Mouse (Mus musculus) olfactory bulb, adult 2 months (tissue): Measurements from ENCODE around the gene Stk10. TPM values are rescaled to one million over a fixed set of nuclear protein-coding genes. Genes with fewer than 3 reads are reported as not detected.

Experiments
- H3K27ac ChIP-seq: fragments of 200-500 bp; 2 replicates; pipeline ENCODE4 v1.5.1; 2012; ENCODE audit warnings: low read depth, low read length; ENCODE audit not compliant: insufficient read depth
- H3K4me1 ChIP-seq: fragments of 200-500 bp; 2 replicates; pipeline ENCODE4 v1.6.1; 2012; ENCODE audit warnings: low read length; ENCODE audit not compliant: control insufficient read depth, insufficient read depth
- H3K4me3 ChIP-seq: fragments of 200-500 bp; 2 replicates; pipeline ENCODE4 v1.5.1; 2012; ENCODE audit warnings: mild to moderate bottlenecking, low read depth, low read length, moderate library complexity; ENCODE audit not compliant: insufficient read depth
- CTCF ChIP-seq: fragments of 200-500 bp; IDR thresholded peaks from 2 replicates; pipeline ENCODE4 v1.5.1; 2012; ENCODE audit warnings: low read depth, mild to moderate bottlenecking, low read length, moderate library complexity; ENCODE audit not compliant: insufficient read depth
- POLR2A ChIP-seq: fragments of 200-500 bp; IDR thresholded peaks from 2 replicates; pipeline ENCODE4 v1.6.1; 2012; ENCODE audit warnings: mild to moderate bottlenecking, low read depth, low read length, moderate library complexity; ENCODE audit not compliant: insufficient read depth
- WGBS: fragments of 180-500 bp; shearing (Covaris S2); methylation state at CpG from one replicate; pipeline ENCODE4 v1.1.7; 2018; 5-methylcytosine and 5-hydroxymethylcytosine counted together
- polyA plus RNA-seq: library from polyadenylated mRNA; stranded (reverse); fragments of >200 nt; gene quantifications from 2 replicates; pipeline ENCODE4 v1.2.4, GENCODE M21; 2012; ENCODE audit warnings: low replicate concordance; ENCODE audit not compliant: missing spikeins, insufficient read depth, insufficient read length

Stk10 gene
- polyA plus RNA-seq, result not detected in 2 replicates

GRCm38 (mm10) chr11:32532765-32533481, at the start of gene Stk10:
Gene Stk10, plus strand, starts transcription at chr11:32533305.
- Histone ChIP-seq H3K4me1 (peaks cover 13% of the 10 kb centered on the region), H3K27ac (no peak within 1 kb of the TSS), H3K4me3 (peak within 1 kb of the TSS; percentile 70)
- TF ChIP-seq CTCF, result no peak
- peak; percentile 13; the same call in 1 of the 2 replicates for TF ChIP-seq POLR2A
- WGBS, result under 1% methylated on average over 80 of the region's 82 CpGs

- WGBS, result 73% methylated on average over 3 of the region's 3 CpGs
- Histone ChIP-seq H3K4me1 (no peaks in the 10 kb centered on the region), H3K27ac (no peak overlapping the region), H3K4me3 (no peak overlapping the region)
- TF ChIP-seq CTCF, result no peak
- TF ChIP-seq POLR2A, result no peak
These were observed 47.8 kb upstream of the Stk10 start for GRCm38 (mm10) chr11:32485290-32485689.

- H3K27ac ChIP-seq, result no peak overlapping the region
- no peak overlapping the region for H3K4me3 ChIP-seq
- WGBS, result 80% methylated on average over 3 of the region's 3 CpGs
- H3K4me1 ChIP-seq, result no peaks in the 10 kb centered on the region
- TF ChIP-seq CTCF, result no peak
- no peak for TF ChIP-seq POLR2A
These were observed 46.5 kb upstream of the Stk10 start for GRCm38 (mm10) chr11:32486621-32487020.

- no peak for TF ChIP-seq POLR2A
- TF ChIP-seq CTCF, result no peak
- Histone ChIP-seq H3K4me1 (no peaks in the 10 kb centered on the region), H3K4me3 (no peak overlapping the region), H3K27ac (no peak overlapping the region)
- 96% methylated on average over 3 of the region's 3 CpGs for WGBS
These were observed 45.6 kb upstream of the Stk10 start for GRCm38 (mm10) chr11:32487501-32487900.

GRCm38 (mm10) chr11:32488344-32488743, 44.8 kb upstream of the Stk10 start:
- TF ChIP-seq CTCF (no peak), POLR2A (no peak)
- Histone ChIP-seq H3K4me3 (no peak overlapping the region), H3K4me1 (no peaks in the 10 kb centered on the region), H3K27ac (no peak overlapping the region)

DNA sequence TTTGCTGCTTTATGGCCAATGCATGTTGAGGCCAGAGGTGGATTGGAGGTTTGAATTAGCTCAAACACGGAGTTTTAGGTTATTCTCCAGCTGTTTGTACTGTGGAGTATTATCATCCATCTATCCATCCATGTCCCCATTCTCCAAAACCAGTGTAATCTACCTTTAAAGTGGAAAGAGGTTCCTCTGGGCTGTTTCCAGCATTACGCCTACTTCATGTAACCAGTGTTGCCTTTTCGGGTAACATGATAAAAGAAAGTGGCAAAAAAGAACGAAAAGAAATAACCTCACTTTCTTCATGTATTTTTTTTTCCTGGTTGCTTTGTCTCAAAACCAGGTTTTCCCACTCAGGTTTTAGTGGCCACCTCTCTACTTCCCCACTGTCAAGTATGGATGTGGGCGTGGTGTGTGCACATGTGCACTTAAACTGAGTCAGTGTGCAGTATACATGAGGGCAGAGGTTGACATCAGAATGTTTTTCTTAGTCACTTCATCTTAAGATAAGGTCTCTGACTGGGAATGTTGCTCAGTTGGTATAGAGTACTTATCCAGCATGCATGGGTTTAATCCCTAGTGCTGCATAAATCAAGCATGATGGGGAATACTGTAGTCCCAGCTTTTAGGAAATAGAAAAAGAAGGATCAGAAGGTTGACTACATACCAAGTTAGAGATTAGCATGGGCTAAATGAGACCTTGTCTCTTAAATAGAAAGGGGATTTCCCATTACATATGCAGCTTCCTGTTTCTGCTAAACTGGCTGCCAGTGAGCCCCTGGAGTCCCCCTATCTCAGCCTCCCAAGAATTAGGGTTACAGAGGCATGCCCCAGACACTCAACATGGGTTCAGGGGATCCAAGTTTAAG, 44.1 kb upstream of the Stk10 start:
- H3K4me1 ChIP-seq, result no peaks in the 10 kb centered on the region
- no peak for TF ChIP-seq POLR2A
- no peak for TF ChIP-seq CTCF
- no peak overlapping the region for H3K27ac ChIP-seq
- no peak overlapping the region for H3K4me3 ChIP-seq
- WGBS, result 84% methylated on average over 5 of the region's 5 CpGs

DNA sequence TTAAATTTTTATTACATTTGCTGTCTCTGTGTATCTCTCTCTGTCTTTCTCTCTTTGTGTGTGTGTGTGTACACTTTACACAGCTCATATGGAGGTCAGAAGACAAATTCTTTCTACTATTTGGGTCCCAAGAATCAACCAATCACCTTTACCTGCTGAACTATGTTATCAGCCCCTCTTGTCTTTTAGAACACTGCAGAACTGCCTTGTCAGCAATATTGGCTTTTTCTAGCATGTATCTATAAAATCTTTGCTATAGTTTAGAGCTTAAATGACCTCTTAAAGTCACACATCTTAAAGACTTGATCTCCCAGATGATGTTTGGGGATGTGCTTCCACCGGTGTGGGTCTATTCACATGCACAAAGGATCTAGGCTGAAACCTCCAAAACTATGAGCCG, 42.0 kb upstream of the Stk10 start:
- H3K4me1 ChIP-seq, result no peaks in the 10 kb centered on the region
- 98% methylated on average over 2 of the region's 2 CpGs for WGBS
- H3K27ac ChIP-seq, result no peak overlapping the region
- TF ChIP-seq POLR2A (no peak), CTCF (no peak)
- H3K4me3 ChIP-seq, result no peak overlapping the region

- no peaks in the 10 kb centered on the region for H3K4me1 ChIP-seq
- no peak overlapping the region for H3K4me3 ChIP-seq
- H3K27ac ChIP-seq, result no peak overlapping the region
- TF ChIP-seq CTCF, result no peak
- TF ChIP-seq POLR2A, result no peak
These were observed 39.8 kb upstream of the Stk10 start for GRCm38 (mm10) chr11:32493312-32493711.

- no peak overlapping the region for H3K27ac ChIP-seq
- TF ChIP-seq CTCF, result no peak
- no peak for TF ChIP-seq POLR2A
- H3K4me3 ChIP-seq, result no peak overlapping the region
- WGBS, result 72% methylated on average over 2 of the region's 2 CpGs
- no peaks in the 10 kb centered on the region for H3K4me1 ChIP-seq
These were observed 37.8 kb upstream of the Stk10 start for GRCm38 (mm10) chr11:32495283-32495682.
